Mouse (Mus musculus) hindbrain, postnatal 0 days (tissue): ENCODE data around the gene Ift122. TPM values are rescaled to one million over a fixed set of nuclear protein-coding genes. Genes with fewer than 3 reads are reported as not detected.
A peak's percentile ranks its signal among the peaks of the same experiment; 100 is the strongest.

ENCODE experiments used
- ATAC-seq: fragments of 200-750 bp; cut with Nextera tagmentation; 2 replicates; pipeline ENCODE4 v1.8.0; 2017; ENCODE audit warnings: mild to moderate bottlenecking, moderate TSS enrichment, moderate library complexity
- DNase-seq: peaks from one replicate; pipeline ENCODE4 v3.0.0-alpha.2; 2015; ENCODE audit warnings: low spot score
- H3K27ac ChIP-seq: fragments of 300-500 bp; sonication (generic); 2 replicates; pipeline ENCODE4 v1.5.1; 2014; ENCODE audit warnings: mild to moderate bottlenecking
- H3K27me3 ChIP-seq: fragments of 300-500 bp; sonication (generic); 2 replicates; pipeline ENCODE4 v1.6.1; 2014; ENCODE audit warnings: low read length, mixed read lengths; ENCODE audit not compliant: insufficient read depth
- H3K36me3 ChIP-seq: fragments of 300-500 bp; sonication (generic); 2 replicates; pipeline ENCODE4 v1.6.1; 2014; ENCODE audit warnings: low read length, mixed read lengths; ENCODE audit not compliant: insufficient read depth
- H3K4me1 ChIP-seq: fragments of 300-500 bp; sonication (generic); 2 replicates; pipeline ENCODE4 v1.6.1; 2014; ENCODE audit warnings: antibody characterized with exemption, low read length, mixed read lengths; ENCODE audit not compliant: insufficient read depth
- H3K4me2 ChIP-seq: fragments of 300-500 bp; sonication (generic); 2 replicates; pipeline ENCODE4 v1.6.1; 2014; ENCODE audit warnings: low read depth, mild to moderate bottlenecking, low read length, moderate library complexity, mixed read lengths
- H3K4me3 ChIP-seq: fragments of 300-500 bp; sonication (generic); 2 replicates; pipeline ENCODE4 v1.5.1; 2014; ENCODE audit warnings: low read length
- H3K9ac ChIP-seq: fragments of 300-500 bp; sonication (generic); replicated peaks from 2 replicates; pipeline ENCODE4 v1.6.1; 2014; ENCODE audit warnings: mild to moderate bottlenecking, low read length, moderate library complexity, mixed read lengths
- H3K9me3 ChIP-seq: fragments of 300-500 bp; sonication (generic); 2 replicates; pipeline ENCODE4 v1.6.1; 2016; ENCODE audit warnings: low read length, mixed read lengths
- CTCF ChIP-seq: IDR thresholded peaks from 2 replicates; pipeline ENCODE4 v1.5.1; 2016; ENCODE audit warnings: antibody characterized with exemption, control low read depth, low read depth
- WGBS: fragments of 180-500 bp; shearing (Covaris S2); extraction: QIAGEN DNeasy Blood & Tissue Kit; methylation state at CpG from one replicate; pipeline ENCODE4 v1.1.7; 2014; 5-methylcytosine and 5-hydroxymethylcytosine counted together
- polyA plus RNA-seq: library from polyadenylated mRNA; unstranded; fragments of >200 nt; fragmentation: Nextera tagmentation; extraction: Ambion mirVana; gene quantifications from 2 replicates; pipeline ENCODE4 v1.2.1, GENCODE M21; 2015
- total RNA-seq: library from RNA; depleted of rRNA; stranded (reverse); fragments of >200 nt; gene quantifications from 2 replicates; pipeline ENCODE4 v1.2.3, GENCODE M21; 2014

Gene Ift122
- total and polyA plus RNA-seq, 2 experiments from 2014 or later = 19.7 to 29.3 TPM

GRCm38 (mm10) chr6:115897926-115898520, 44.8 kb downstream of the Ift122 start:
- Histone ChIP-seq H3K9ac (no peak overlapping the region), H3K4me1 (no peaks in the 10 kb centered on the region), H3K27ac (no peak overlapping the region), H3K36me3 (peaks cover 13% of the 10 kb centered on the region; the same call in 1 of the 2 replicates), H3K4me2 (no peak overlapping the region), H3K4me3 (no peak overlapping the region), H3K9me3 (no peaks in the 10 kb centered on the region), H3K27me3 (no peaks in the 10 kb centered on the region)
- 84% methylated on average over 7 of the region's 7 CpGs for WGBS
- DNase-seq (no peak), ATAC-seq (no peak)
- TF ChIP-seq CTCF = no peak

- Histone ChIP-seq H3K27ac (no peak overlapping the region), H3K4me1 (no peaks in the 10 kb centered on the region), H3K4me3 (no peak overlapping the region), H3K36me3 (0 out of 2 replicates have a peak, but pooled peaks cover 5% of the 10 kb centered on the region), H3K4me2 (no peak overlapping the region), H3K9me3 (no peaks in the 10 kb centered on the region), H3K27me3 (no peaks in the 10 kb centered on the region), H3K9ac (no peak overlapping the region)
- WGBS = 23% methylated on average over 3 of the region's 3 CpGs
- TF ChIP-seq CTCF = peak; percentile 88
- ATAC-seq (peak; percentile 81), DNase-seq (peak; percentile 83)
These were observed 47.8 kb downstream of the Ift122 start for GRCm38 (mm10) chr6:115901062-115901461.

- Histone ChIP-seq H3K4me2 (no peak overlapping the region), H3K4me3 (no peak overlapping the region), H3K9ac (no peak overlapping the region), H3K27ac (no peak overlapping the region), H3K9me3 (no peaks in the 10 kb centered on the region), H3K36me3 (peaks cover 5% of the 10 kb centered on the region; the same call in 1 of the 2 replicates), H3K27me3 (no peaks in the 10 kb centered on the region), H3K4me1 (no peaks in the 10 kb centered on the region)
- DNase-seq (peak; percentile 63), ATAC-seq (0 out of 2 replicates have a peak, but pooled peaks have one; percentile 47)
- no peak for TF ChIP-seq CTCF
- 69% methylated on average over 8 of the region's 8 CpGs for WGBS
These were observed 48.2 kb downstream of the Ift122 start for GRCm38 (mm10) chr6:115901489-115901931.

- Histone ChIP-seq H3K4me1 (no peaks in the 10 kb centered on the region), H3K4me3 (no peak overlapping the region), H3K36me3 (peaks cover 5% of the 10 kb centered on the region; the same call in 1 of the 2 replicates), H3K4me2 (no peak overlapping the region), H3K9ac (no peak overlapping the region), H3K27ac (no peak overlapping the region), H3K27me3 (no peaks in the 10 kb centered on the region), H3K9me3 (no peaks in the 10 kb centered on the region)
- DNase-seq (no peak), ATAC-seq (no peak)
- no peak for TF ChIP-seq CTCF
- 79% methylated on average over 3 of the region's 3 CpGs for WGBS
These were observed 49.3 kb downstream of the Ift122 start for GRCm38 (mm10) chr6:115902545-115902944.

GRCm38 (mm10) chr6:115905568-115905967, 52.3 kb downstream of the Ift122 start:
- H3K36me3 ChIP-seq = peaks cover 5% of the 10 kb centered on the region; the same call in 1 of the 2 replicates
- H3K9me3 ChIP-seq = no peaks in the 10 kb centered on the region
- no peak overlapping the region for H3K27ac ChIP-seq
- no peaks in the 10 kb centered on the region for H3K27me3 ChIP-seq
- H3K4me3 ChIP-seq = no peak overlapping the region
- no peak for DNase-seq
- H3K4me1 ChIP-seq = 0 out of 2 replicates have a peak, but pooled peaks cover 3% of the 10 kb centered on the region
- H3K9ac ChIP-seq = no peak overlapping the region
- ATAC-seq = no peak
- H3K4me2 ChIP-seq = no peak overlapping the region
- no peak for TF ChIP-seq CTCF
- 90% methylated on average over 6 of the region's 6 CpGs for WGBS

GRCm38 (mm10) chr6:115906455-115906854, 53.2 kb downstream of the Ift122 start:
- no peak for DNase-seq
- Histone ChIP-seq H3K9ac (no peak overlapping the region), H3K27ac (no peak overlapping the region), H3K27me3 (no peaks in the 10 kb centered on the region), H3K4me1 (0 out of 2 replicates have a peak, but pooled peaks cover 3% of the 10 kb centered on the region), H3K36me3 (peaks cover 8% of the 10 kb centered on the region; the same call in 1 of the 2 replicates), H3K9me3 (no peaks in the 10 kb centered on the region), H3K4me2 (no peak overlapping the region), H3K4me3 (no peak overlapping the region)
- no peak for TF ChIP-seq CTCF
- WGBS = 87% methylated on average over 1 of the region's 1 CpGs
- no peak for ATAC-seq

GRCm38 (mm10) chr6:115906871-115907270, 53.6 kb downstream of the Ift122 start:
- Histone ChIP-seq H3K4me3 (no peak overlapping the region), H3K36me3 (peaks cover 8% of the 10 kb centered on the region; the same call in 1 of the 2 replicates), H3K4me2 (no peak overlapping the region), H3K4me1 (0 out of 2 replicates have a peak, but pooled peaks cover 3% of the 10 kb centered on the region), H3K9me3 (no peaks in the 10 kb centered on the region), H3K27ac (no peak overlapping the region), H3K27me3 (no peaks in the 10 kb centered on the region), H3K9ac (no peak overlapping the region)
- WGBS = 75% methylated on average over 2 of the region's 2 CpGs
- no peak for DNase-seq
- no peak for ATAC-seq
- no peak for TF ChIP-seq CTCF
